Mouse (Mus musculus) mouse trophoblast stem cell (cell line): Measurements from ENCODE around the gene Fermt1.

Experiments
- in situ Hi-C, 2 experiments: fragments of 300-500 bp; cut with MseI, MboI; formaldehyde crosslinking; loops; 2 replicates in 1 of 2; 3 replicates in 1 of 2; pipeline ENCODE4 v1.15.1; 2025

The Fermt1 gene

DNA sequence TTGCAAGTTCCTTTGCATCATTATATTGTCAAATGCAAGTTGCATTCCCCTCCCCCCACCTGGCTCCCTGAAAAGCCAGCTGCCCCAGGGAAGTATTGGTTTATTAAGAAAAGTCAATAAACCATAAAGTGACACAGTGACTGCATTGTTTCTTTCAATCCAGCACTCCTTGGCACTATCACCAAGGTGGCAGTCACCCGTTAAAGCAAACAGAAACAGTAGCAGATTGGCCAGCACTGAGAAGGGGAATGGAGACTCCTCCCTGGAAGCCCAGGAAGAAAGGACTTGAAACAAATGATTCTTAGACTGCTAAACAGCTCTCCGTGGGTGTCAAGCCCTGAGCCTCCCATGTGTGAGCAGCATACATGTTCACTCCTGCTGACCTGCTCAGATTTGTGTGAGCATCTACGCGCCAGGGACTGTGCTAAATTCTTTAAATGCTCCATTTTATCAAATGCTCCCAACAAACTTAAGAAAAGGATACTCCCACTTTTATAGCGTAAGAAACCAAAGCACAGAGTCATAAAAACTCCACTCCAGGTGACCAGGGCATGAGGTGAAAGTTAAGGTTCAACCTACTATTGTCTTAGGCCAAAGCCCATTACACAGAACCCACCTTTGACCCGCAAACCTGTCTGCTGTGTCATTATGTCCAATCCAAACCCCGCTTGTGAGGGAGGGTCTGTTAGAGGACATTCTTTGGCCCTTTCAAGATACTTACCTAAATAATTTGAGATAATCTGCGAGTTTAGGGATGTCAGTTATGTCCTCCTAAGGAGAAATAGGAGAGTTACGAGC, 23.4 kb downstream of the Fermt1 start:
- in situ Hi-C loops = no loop called here

DNA sequence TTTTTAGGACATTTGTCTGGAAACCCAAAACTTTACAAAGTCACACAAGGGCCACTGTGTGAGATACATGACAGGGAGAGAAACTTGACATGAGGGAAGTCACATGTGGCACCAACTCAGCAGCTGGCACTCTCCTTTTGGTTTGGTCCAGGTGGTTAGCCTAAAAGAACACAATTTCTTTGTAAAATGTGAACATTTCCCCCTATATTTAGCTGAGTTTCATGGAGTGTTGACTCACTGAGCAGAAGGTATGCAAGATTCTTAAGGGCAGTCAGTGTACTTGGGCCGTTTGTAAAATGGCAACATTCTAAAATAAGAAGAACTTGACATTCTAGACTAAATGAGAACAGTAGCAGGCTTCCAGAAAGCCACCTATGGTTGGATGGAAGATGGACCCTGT, 30.9 kb downstream of the Fermt1 start:
- in situ Hi-C loops = no loop called here

DNA sequence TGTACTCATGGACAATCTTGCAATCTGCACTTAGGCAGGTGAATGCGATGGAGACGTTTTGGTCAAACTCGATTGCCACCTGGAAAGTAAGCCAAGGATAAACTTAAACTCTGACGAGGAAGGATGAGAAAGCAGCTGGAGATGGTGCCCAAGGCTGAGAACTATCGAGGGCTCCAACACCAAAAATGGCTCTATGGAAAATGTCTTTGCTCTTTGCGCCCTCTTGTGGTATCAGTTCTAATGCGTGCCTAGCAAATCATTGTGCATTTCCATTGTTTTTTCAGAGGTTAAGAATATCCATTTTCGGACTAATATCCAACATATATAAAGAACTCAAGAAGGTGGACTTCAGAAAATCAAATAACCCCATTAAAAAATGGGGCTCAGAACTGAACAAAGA, 38.9 kb downstream of the Fermt1 start:
- in situ Hi-C loops = loop anchor here in 1 of 2 experiments (10.0 kb wide), 1 partner anchor 62 kb away; the partner anchor contains the start of gene Crls1

DNA sequence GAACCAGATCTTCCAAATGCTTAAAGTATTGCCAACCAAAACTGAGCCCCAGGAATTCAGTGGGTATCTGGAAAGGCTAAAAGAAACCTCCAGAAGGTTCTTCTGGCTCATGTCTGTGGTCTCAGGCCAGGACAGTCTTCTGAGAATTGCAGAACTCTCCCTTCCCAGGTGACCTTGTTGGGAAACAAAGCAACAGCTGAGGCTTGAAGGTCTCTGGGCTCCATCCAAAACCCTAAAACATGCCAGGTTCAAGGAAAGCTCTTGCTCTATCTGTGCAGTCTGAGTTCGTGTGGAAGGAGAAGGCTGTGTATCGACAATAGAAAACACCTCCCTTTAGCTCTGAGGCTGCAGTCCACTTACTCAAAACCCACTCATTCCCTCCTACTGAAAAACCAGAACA, 40.7 kb downstream of the Fermt1 start:
- in situ Hi-C loops = loop anchor here in 1 of 2 experiments (10.0 kb wide), 1 partner anchor 60 kb away; the partner anchor contains the start of gene Crls1

DNA sequence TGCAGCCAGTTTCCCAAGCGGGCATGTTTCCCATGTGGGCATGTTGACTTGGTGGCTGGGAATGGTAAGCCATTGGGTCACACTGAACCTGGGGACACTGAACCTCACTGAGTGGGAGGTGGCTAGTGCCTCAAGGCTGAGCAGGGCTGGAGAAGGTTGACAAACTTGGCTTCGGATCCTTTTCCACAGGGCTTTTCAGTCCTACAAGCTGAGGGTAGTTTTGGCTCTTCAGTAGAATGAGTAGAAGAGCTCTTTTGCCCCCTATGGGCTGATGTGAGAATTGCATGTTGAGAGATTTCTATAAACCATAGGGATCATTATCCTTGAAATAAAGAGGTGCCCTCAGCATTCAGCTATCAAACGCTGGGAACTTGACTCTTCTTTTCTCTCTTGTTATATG, 42.2 kb downstream of the Fermt1 start:
- in situ Hi-C loops = loop anchor here in 1 of 2 experiments (10.0 kb wide), 1 partner anchor 59 kb away; the partner anchor contains the start of gene Crls1

DNA sequence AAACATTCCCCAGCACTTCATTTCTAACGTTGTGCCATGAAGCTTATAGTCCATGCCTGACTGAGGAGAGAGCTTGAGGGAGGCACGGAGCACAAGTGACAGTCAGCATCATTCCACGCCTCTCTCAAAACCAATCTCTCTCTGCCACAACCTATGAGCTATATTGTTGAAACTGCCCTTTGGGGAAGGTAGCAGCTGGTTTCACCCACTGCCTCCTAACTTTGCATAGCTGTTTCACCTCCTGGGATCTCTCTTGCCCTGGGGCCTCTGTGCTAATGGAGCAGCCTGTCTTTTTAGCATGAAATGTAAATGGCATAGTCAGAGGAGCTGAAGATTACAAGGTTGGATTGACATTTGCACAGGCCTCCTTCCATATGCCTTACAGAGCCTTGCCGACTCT, 43.6 kb downstream of the Fermt1 start:
- in situ Hi-C loops = loop anchor here in 1 of 2 experiments (10.0 kb wide), 1 partner anchor 57 kb away; the partner anchor contains the start of gene Crls1

DNA sequence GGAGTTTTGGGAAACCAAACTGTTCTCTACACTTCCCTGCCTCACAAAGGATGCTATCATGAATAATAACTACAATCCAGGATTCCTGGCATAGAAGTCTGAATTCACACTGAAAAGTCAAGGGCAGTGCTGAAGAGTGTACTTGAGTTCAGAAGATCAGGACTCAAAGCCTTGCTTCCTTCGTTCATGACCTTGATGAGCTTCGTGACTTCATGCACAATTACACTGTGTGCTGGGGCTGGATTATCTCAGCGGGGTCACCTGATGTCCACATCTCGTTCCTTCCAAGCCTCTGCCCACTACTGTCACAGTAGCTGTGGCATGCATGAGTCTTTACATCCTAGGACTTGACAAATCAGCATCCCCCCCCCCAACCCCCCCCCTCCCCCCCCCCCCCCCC, 44.1 kb downstream of the Fermt1 start:
- in situ Hi-C loops = loop anchor here in 1 of 2 experiments (10.0 kb wide), 1 partner anchor 57 kb away; the partner anchor contains the start of gene Crls1

DNA sequence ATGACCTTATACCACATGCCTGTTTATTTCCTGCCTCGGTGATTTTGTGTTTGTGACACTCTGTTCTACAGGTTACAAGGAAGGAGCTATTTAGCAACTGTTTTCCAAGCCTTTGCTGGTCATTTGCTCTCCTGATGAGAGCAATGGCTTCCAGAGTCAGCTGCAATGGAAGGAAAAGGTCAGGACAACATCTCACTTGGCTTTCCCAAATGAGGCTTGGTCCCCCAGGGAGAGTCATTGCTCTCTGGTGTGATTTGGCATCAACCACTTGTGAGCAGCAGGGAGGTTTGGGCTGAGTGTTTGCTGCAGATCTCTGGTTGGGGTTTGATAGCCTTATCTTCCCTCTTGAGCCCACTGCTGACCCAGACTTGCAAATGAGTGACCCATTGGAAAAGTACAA, 45.1 kb downstream of the Fermt1 start:
- in situ Hi-C loops = loop anchor here in 1 of 2 experiments (10.0 kb wide), 1 partner anchor 56 kb away; the partner anchor contains the start of gene Crls1

DNA sequence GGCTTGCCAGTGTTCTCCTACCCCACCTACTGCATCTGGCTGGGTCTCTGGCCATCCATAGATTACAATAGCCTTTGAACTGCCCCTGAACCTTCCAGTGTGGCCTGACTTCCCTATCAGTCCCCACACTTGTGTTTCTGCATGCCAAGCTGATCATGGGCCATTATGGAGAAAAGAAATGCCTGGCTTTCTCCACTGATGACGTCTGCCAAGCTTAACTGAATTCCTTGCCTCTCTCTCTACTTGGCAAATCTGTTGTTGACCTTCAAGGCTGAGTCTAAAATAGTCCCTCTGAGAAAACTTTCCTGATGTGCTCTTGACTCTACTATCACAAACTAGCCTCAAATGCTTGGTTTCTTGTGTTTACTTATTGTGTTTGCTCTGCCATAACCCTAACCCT, 47.5 kb downstream of the Fermt1 start:
- in situ Hi-C loops = no loop called here

DNA sequence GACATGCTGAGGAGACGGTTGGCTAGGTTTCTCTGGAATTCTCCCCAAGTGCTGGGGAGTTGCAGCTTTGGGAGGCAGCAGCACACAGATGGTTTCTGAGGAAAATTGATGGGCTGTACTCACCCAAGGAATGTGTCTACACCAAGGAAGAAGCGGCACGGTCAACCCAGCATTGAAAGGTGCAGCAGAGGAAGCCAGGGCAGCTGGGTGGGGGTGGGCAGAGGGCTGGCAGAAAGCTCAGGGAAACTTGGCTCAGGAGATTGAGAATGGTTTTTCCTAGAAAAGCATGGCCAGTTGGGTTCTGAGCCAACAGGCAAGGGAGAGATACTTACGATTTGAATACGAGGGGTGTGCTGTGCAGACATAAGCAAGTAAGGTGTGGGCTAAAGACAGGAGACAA, 51.9 kb downstream of the Fermt1 start:
- in situ Hi-C loops = no loop called here

DNA sequence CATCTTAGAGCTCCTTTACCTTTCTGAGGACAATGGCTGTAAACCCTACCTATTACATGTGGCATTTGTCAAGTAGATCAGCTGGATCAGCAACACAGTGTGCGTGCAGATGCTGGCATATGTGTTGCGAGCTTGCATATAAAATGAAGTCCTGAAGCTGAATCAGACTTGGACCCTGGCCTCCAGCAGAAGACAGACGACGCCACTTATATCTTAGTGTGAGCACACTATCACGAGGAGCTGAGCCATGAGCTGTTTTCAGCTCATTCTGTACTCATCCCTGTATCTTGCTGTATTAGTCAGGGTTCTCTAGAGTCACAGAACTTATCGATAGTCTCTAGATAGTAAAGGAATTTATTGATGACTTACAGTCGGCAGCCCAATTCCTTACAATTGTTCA, 60.4 kb downstream of the Fermt1 start:
- in situ Hi-C loops = no loop called here

DNA sequence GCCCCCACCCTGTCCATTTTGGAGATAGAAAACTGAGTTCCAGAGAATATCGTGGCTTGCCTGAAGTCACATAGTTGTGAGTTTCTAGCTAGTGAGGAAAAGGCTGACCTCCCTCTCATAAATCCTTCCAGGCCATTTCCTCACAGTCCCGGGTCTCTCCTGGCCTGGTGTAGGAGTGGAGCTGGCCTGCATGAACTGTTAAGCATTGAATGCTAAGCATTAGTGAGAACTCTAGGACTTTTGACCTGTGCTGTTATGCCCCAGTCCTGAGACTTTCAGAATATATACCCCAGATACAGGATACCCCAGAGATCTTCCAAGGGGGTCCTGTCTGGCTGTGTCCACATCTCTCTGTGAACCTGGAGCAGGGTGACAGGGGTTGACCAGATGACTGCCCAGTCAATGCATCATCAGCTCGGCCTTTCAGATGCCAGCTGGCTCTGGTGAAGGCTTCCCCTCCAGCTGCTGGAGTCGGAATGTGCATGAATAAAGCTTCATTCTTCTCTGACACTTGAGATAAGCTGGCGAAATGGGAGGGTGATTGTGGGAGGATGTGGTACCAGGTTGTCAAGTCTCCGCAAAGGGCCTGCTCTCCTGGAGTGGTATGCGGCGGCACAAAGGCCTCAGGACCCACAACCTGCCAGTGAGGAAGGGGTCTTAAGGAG, 61.3 kb downstream of the Fermt1 start:
- in situ Hi-C loops = no loop called here

DNA sequence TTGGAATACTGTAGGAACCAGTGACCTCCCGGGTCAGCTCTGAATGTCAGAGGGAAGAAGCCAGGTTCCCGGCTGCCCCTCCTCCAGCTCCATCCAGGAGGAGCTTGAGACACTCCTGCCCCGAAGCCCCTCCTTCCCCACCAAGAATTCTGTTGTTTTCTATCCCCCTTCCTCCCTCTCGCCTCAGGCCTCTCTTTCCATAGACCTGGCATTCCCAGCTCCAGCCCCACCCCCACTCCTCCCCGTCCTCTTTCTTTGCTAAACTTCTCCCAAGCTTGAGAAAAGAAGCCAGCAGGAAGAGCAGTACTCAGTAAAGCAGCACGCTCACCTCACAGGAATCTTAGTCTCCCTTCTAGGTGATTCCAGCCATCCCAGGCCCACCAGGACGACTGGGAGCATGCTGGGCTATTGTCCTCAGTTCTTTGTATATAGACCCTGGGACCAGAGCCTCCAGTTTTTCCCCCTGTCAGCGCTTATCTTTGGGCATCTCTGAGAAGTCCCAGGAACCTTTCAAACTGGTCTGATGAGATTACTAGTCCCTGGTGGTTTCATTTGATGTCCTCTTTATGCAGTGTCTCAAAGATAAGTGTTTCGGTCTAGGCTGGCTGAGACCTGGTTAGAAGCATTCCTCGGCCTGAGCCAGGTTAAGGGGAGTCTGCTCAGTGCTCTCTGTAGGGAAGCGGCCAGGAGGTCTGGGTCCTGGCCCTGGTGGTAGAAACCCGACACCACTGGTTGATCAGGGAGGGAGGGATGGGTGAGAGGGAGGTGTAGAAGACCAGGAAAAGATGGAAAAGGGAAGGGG, 64.7 kb downstream of the Fermt1 start, which contains the start of gene Lrrn4:
Gene Lrrn4, minus strand, starts transcription at position 48 of the 802 bp plus-strand sequence.
- in situ Hi-C loops = no loop called here

DNA sequence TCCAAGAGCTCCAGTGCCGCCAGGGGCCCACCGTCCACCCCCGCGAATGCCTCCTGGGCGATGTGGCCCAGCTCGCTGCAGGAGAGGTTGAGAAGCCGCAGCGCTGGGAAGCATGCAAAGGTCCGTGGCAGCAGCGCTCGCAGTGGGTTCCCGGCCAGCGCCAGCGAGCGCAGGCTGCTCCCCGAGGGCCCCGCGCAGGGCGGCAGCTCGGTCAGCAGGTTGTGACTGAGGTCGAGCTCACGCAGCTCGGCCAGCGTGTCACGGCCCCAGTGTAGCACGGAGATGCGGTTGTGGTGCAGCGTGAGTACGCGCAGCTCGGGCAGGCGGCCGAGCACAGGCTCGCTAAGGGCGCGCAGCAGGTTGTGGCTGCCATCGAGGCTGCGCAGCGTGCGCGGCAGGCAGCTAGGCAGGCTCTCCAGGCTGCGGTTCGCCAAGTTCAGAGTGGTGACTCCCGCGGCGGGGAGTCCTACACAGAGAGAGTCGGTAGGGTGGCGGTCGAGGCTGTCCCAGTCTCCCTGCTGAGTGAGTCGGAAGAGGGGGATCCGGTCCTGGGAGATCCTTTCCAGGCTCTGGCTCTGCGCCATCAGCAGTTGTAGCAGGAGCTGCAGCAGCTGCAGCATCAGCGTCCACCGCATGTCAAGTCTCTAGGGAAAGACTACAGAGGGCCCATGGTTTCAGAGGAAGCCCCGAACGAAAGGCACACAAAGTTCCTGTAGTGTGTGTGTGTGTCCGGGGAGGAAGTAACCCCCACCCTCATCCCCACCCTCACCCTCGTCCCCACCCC, 66.3 kb downstream of the Fermt1 start:
- in situ Hi-C loops = no loop called here

DNA sequence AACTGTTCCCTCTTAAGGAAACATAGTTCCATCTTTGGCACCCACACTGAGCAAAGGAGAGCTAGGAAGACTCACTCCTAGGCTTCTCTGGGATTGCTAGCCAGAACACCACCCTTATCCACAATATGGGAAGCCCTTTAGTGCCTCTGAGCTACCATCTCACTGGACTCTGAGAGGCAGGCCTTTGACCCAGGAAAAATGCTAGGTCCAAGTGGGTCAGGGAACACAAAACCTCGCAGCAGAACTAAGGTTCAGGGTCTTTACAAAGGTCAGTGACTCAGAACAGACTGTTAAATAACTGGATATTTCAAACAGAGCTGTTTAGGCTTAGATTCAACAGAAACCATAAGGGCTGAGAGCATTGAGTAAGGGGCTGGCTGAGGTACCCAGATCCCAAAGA, 68.7 kb downstream of the Fermt1 start:
- in situ Hi-C loops = no loop called here

DNA sequence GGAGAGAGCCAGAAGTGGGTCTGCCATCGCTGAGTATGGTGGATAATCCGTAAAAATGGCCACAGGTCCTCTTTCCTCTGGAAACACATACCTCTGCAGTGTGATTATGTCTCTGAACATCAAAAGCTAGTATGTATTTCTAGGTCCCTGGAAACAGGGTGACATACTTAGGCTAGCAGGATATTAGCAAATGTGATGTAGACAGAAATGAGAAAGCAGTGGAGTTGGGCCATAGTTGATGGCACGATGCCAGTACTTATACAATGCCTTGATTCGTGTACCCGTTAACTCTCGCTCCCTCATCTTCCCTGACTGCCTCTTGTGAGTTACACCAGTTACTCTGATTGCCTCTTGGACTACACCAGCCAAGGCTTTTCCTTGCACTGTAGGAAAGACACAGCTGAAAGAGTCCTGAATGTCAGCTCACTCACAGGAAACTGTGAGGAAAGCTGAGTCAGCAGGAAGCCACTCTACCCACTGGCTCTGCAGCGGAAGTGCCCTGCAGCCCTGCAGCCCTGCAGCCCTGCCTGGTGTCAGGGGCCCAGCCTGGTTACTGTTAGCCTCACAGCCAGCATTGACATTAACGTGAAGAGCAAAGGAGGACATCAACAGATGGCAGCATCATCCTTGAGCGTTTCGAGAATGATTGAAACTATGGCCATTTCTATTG, 71.9 kb downstream of the Fermt1 start:
- in situ Hi-C loops = no loop called here

DNA sequence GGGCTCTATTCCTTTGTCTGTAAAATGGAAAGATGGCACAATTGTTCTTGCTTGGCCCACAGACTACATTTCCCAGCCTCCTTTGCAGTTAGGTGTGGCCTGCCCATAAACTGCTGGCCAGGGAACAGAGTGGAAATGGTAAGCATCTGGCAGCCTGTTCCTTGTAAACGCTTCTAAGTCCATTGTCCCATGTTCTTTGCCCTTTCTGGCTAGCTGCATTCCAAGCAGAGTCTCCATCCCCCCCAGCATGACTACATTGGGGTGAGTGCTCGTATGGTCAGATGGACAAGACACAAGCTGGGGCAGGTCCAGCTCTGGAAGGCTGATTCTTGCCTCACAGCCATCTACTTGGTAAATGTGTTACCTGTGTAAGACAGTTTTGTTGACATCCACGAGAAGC, 74.0 kb downstream of the Fermt1 start:
- in situ Hi-C loops = no loop called here

DNA sequence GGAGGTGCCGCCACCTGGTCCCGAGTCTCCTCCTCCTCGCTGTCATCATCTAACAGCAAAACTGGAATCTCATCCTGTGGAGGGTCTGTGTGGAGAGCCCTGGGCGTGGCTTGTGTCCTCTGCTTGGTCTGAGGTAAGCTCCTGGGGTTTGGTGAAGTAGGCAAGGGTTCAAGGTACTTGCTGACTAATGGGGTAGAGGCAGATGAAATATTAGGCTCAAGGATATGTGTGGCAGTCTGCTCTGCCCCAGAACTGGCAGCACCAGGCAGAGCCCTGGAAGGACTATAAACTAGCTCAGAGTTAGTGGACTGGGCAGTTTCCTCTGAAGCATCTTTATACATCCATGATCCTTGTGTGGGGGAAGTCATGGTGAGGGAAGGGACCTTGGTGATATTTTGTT, 75.4 kb downstream of the Fermt1 start:
- in situ Hi-C loops = no loop called here

DNA sequence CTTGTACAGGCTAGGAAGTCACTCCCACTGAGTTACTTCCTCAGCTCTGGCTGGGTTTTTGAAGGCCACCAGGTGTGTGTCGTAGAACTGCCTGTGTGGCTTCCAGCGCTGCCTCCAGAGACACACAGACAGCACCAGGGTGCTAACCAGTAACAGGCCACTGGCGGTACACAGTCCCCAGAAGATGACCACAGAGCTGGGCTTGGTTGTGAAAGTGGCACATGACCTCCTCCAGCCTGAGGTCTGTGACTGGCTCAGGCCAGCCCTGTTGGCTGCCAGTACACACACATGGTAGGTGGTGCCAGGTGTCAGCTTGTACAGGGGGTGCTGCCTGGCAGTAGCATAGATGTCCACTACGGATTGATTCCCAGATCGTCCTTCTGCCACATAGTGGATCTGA, 76.0 kb downstream of the Fermt1 start:
- in situ Hi-C loops = no loop called here

DNA sequence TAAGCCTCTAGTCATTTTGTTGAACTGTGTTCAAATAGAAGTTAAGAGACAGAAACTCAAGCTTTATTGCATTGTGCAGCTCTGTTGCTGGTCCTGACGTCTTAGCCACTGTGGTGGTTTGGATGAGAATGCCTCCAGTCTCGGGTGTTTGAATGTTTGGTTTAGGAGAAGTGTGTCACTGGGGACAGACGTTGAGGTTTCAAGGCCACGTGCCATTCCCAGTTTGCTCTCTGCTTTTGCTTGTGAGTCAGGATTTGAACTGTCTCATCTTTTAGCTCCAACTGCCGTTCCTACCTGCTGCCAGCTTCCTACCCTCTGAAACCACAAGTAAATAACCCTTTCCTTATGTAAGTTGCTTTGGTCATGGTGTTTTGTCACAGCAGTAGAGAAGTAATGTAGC, 78.2 kb downstream of the Fermt1 start:
- in situ Hi-C loops = no loop called here

DNA sequence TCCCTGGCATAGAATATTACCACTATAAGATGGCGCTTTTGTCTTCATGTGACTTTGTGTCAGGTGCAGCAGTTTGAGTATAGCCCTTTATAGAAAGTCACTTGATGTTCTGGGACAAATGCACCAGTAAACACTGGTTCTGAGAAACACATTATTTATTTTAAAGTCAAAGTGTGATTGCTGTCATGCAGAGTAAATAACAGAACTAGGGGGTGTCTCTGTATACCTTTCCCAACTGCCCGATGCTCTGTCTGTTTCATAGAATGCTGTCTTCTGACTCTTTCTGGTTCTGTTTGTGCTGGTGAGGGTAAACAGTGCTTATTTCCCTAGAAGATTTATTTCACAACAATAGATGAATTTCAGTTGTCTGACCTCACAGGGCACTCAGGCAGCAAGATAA, 82.4 kb downstream of the Fermt1 start:
- in situ Hi-C loops = no loop called here
